Mouse (Mus musculus) embryonic facial prominence, embryonic 14.5 days (tissue): ENCODE data around the gene Nrp2. TPM values are rescaled to one million over a fixed set of nuclear protein-coding genes. Genes with fewer than 3 reads are reported as not detected.

Source experiments
- ATAC-seq: fragments of 200-750 bp; cut with Nextera tagmentation; 2 replicates; pipeline ENCODE4 v1.8.0; 2017; ENCODE audit warnings: low read depth, moderate number of reproducible peaks, moderate TSS enrichment
- DNase-seq: peaks from one replicate; pipeline ENCODE4 v3.0.0-alpha.2; 2015; ENCODE audit warnings: low spot score
- H3K27ac ChIP-seq: fragments of 300-500 bp; sonication (generic); replicated peaks from 2 replicates; pipeline ENCODE4 v1.5.1; 2014; ENCODE audit warnings: low read depth, mild to moderate bottlenecking, low read length, moderate library complexity
- H3K27me3 ChIP-seq: fragments of 300-500 bp; sonication (generic); replicated peaks from 2 replicates; pipeline ENCODE4 v1.6.1; 2014; ENCODE audit warnings: low read length; ENCODE audit not compliant: control insufficient read depth, insufficient read depth
- H3K36me3 ChIP-seq: fragments of 300-500 bp; sonication (generic); 2 replicates; pipeline ENCODE4 v1.6.1; 2014; ENCODE audit warnings: low read length, mixed read lengths; ENCODE audit not compliant: control insufficient read depth, insufficient read depth
- H3K4me1 ChIP-seq: fragments of 300-500 bp; sonication (generic); 2 replicates; pipeline ENCODE4 v1.6.1; 2014; ENCODE audit warnings: antibody characterized with exemption, low read length; ENCODE audit not compliant: control insufficient read depth, insufficient read depth
- H3K4me2 ChIP-seq: fragments of 300-500 bp; sonication (generic); 2 replicates; pipeline ENCODE4 v1.6.1; 2014; ENCODE audit warnings: low read depth, mild to moderate bottlenecking, low read length, moderate library complexity, mixed read lengths
- H3K4me3 ChIP-seq: fragments of 300-500 bp; sonication (generic); 2 replicates; pipeline ENCODE4 v1.5.1; 2014; ENCODE audit warnings: low read depth, mild to moderate bottlenecking, low read length
- H3K9ac ChIP-seq: fragments of 300-500 bp; sonication (generic); 2 replicates; pipeline ENCODE4 v1.6.1; 2014; ENCODE audit warnings: low read depth, mild to moderate bottlenecking, low read length, moderate library complexity, mixed read lengths
- H3K9me3 ChIP-seq: fragments of 300-500 bp; sonication (generic); 2 replicates; pipeline ENCODE4 v1.6.1; 2016; ENCODE audit warnings: low read length; ENCODE audit not compliant: control insufficient read depth
- WGBS: fragments of 180-500 bp; shearing (Covaris S2); extraction: QIAGEN DNeasy Blood & Tissue Kit; methylation state at CpG from one replicate; pipeline ENCODE4 v1.1.7; 2014; 5-methylcytosine and 5-hydroxymethylcytosine counted together
- polyA plus RNA-seq: library from polyadenylated mRNA; unstranded; fragments of >200 nt; fragmentation: Nextera tagmentation; extraction: Ambion mirVana; gene quantifications from 2 replicates; pipeline ENCODE4 v1.2.1, GENCODE M21; 2014

The Nrp2 gene
- polyA plus RNA-seq, 1 experiment from 2014 or later = 41.6 TPM

- H3K36me3 ChIP-seq = peaks cover 17% of the 10 kb centered on the region
- H3K27me3 ChIP-seq = no peaks in the 10 kb centered on the region
- no peak overlapping the region for H3K4me3 ChIP-seq
- DNase-seq = no peak
- ATAC-seq = no peak
- 73% methylated on average over 4 of the region's 4 CpGs for WGBS
- H3K27ac ChIP-seq = no peak overlapping the region
- H3K4me1 ChIP-seq = peaks cover 11% of the 10 kb centered on the region; the same call in 1 of the 2 replicates
- H3K9me3 ChIP-seq = no peaks in the 10 kb centered on the region
- no peak overlapping the region for H3K9ac ChIP-seq
- no peak overlapping the region for H3K4me2 ChIP-seq
These were observed 31.9 kb downstream of the Nrp2 start for GRCm38 (mm10) chr1:62734980-62735379.

- Histone ChIP-seq H3K9ac (no peak overlapping the region), H3K9me3 (no peaks in the 10 kb centered on the region), H3K4me1 (peaks cover 11% of the 10 kb centered on the region; the same call in 1 of the 2 replicates), H3K4me2 (no peak overlapping the region), H3K27me3 (no peaks in the 10 kb centered on the region), H3K4me3 (no peak overlapping the region), H3K36me3 (peaks cover 23% of the 10 kb centered on the region), H3K27ac (no peak overlapping the region)
- ATAC-seq (no peak), DNase-seq (no peak)
- WGBS = 73% methylated on average over 4 of the region's 4 CpGs
These were observed 32.8 kb downstream of the Nrp2 start for GRCm38 (mm10) chr1:62735835-62736234.

- Histone ChIP-seq H3K27me3 (no peaks in the 10 kb centered on the region), H3K4me3 (no peak overlapping the region), H3K36me3 (peaks cover 23% of the 10 kb centered on the region), H3K27ac (no peak overlapping the region), H3K9ac (no peak overlapping the region), H3K4me2 (no peak overlapping the region), H3K4me1 (peaks cover 11% of the 10 kb centered on the region; the same call in 1 of the 2 replicates), H3K9me3 (no peaks in the 10 kb centered on the region)
- peak; percentile 50 for DNase-seq
- ATAC-seq = no peak
- WGBS = 45% methylated on average over 8 of the region's 8 CpGs
These were observed 33.4 kb downstream of the Nrp2 start for GRCm38 (mm10) chr1:62736455-62737012.

GRCm38 (mm10) chr1:62738165-62738564 is 35.1 kb downstream of the Nrp2 start:
- Histone ChIP-seq H3K4me1 (peaks cover 11% of the 10 kb centered on the region; the same call in 1 of the 2 replicates), H3K27ac (no peak overlapping the region), H3K9me3 (no peaks in the 10 kb centered on the region), H3K27me3 (no peaks in the 10 kb centered on the region), H3K4me2 (no peak overlapping the region), H3K36me3 (peaks cover 29% of the 10 kb centered on the region), H3K9ac (no peak overlapping the region), H3K4me3 (no peak overlapping the region)
- DNase-seq = no peak
- ATAC-seq = no peak
- 91% methylated on average over 11 of the region's 11 CpGs for WGBS

GRCm38 (mm10) chr1:62742092-62742491 is 39.0 kb downstream of the Nrp2 start:
- 44% methylated on average over 3 of the region's 3 CpGs for WGBS
- Histone ChIP-seq H3K4me3 (no peak overlapping the region), H3K27ac (no peak overlapping the region), H3K36me3 (peaks cover 58% of the 10 kb centered on the region), H3K4me2 (no peak overlapping the region), H3K27me3 (no peaks in the 10 kb centered on the region), H3K9ac (no peak overlapping the region), H3K9me3 (no peaks in the 10 kb centered on the region), H3K4me1 (no peaks in the 10 kb centered on the region)
- ATAC-seq = no peak
- no peak for DNase-seq

- H3K36me3 ChIP-seq = peaks cover 68% of the 10 kb centered on the region
- 30% methylated on average over 8 of the region's 8 CpGs for WGBS
- no peak overlapping the region for H3K4me3 ChIP-seq
- H3K9ac ChIP-seq = no peak overlapping the region
- peak; percentile 50 for DNase-seq
- H3K27ac ChIP-seq = no peak overlapping the region; the same call in 1 of the 2 replicates
- no peaks in the 10 kb centered on the region for H3K9me3 ChIP-seq
- H3K4me1 ChIP-seq = no peaks in the 10 kb centered on the region
- no peaks in the 10 kb centered on the region for H3K27me3 ChIP-seq
- peak; percentile 72 for ATAC-seq
- no peak overlapping the region for H3K4me2 ChIP-seq
These were observed 40.1 kb downstream of the Nrp2 start for GRCm38 (mm10) chr1:62743064-62743694.

- no peak overlapping the region for H3K4me2 ChIP-seq
- H3K27me3 ChIP-seq = no peaks in the 10 kb centered on the region
- no peak overlapping the region for H3K9ac ChIP-seq
- no peaks in the 10 kb centered on the region for H3K9me3 ChIP-seq
- DNase-seq (no peak), ATAC-seq (no peak)
- no peak overlapping the region for H3K4me3 ChIP-seq
- no peak overlapping the region for H3K27ac ChIP-seq
- peaks cover 7% of the 10 kb centered on the region; the same call in 1 of the 2 replicates for H3K4me1 ChIP-seq
- WGBS = 93% methylated on average over 8 of the region's 8 CpGs
- H3K36me3 ChIP-seq = peaks cover 63% of the 10 kb centered on the region
These were observed 42.8 kb downstream of the Nrp2 start for GRCm38 (mm10) chr1:62745889-62746288.

GRCm38 (mm10) chr1:62747421-62748111 is 44.5 kb downstream of the Nrp2 start:
- Histone ChIP-seq H3K4me3 (no peak overlapping the region), H3K9me3 (no peaks in the 10 kb centered on the region), H3K9ac (no peak overlapping the region), H3K36me3 (peaks cover 59% of the 10 kb centered on the region), H3K4me2 (no peak overlapping the region), H3K27ac (no peak overlapping the region), H3K27me3 (no peaks in the 10 kb centered on the region), H3K4me1 (peaks cover 20% of the 10 kb centered on the region)
- ATAC-seq = no peak
- peak; percentile 36 for DNase-seq
- 55% methylated on average over 10 of the region's 10 CpGs for WGBS
